In the genomic region with DNA sequence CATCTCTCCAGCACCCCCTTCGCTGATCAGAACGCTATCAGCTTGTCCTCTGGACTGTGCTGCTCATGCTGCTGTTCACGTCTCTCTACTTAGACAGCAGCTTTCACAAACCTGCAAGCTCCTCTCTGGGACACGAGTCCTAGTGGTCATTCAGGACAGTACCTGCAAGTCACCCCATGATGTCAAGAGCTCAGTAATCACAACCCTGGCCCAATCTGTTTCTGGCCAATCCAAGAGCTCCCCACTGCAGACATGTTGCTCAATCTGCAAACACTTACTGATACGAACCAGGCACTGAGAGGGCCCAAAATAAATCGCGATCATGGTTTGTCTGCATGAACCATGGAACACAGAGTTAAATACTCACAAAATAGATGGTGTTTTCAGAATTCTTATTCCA, we compare ENCODE assay signal across 23 mouse cellular contexts. TPM values are rescaled to one million over a fixed set of nuclear protein-coding genes. Genes with fewer than 3 reads are reported as not detected.
DNase-seq lines count a peak whose midpoint lies in the region; ATAC-seq and TF ChIP-seq lines count a peak whose summit lies in the region.
"Had no signal": no experiment of that assay in that cellular context is flagged by ENCODE, and none has a peak within 500 bp of the region (broad histone marks: within the 10 kb centered on the region; RNA-seq: fewer than 3 reads in every experiment).

No protein-coding gene starts in this region.

- H3K9me3 ChIP-seq in heart, embryonic 12.5 days (replicated peaks): no peaks in the 10 kb centered on the region
- H3K9me3 ChIP-seq in liver, embryonic 14.5 days (ENCODE audit: control insufficient read depth, low read length): no peaks in the 10 kb centered on the region
- H3K9me3 ChIP-seq in lung, postnatal 0 days (ENCODE audit: low read length): no peaks in the 10 kb centered on the region
- H3K9me3 ChIP-seq in kidney, embryonic 14.5 days (ENCODE audit: control insufficient read depth, low read length): no peaks in the 10 kb centered on the region
- no peaks in the 10 kb centered on the region for H3K9me3 ChIP-seq in forebrain, embryonic 12.5 days
- H3K9me3 ChIP-seq: embryonic facial prominence, embryonic 12.5 days; lung, embryonic 15.5 days; midbrain, embryonic 12.5 days had no signal

- H3K27me3 ChIP-seq in heart, embryonic 12.5 days (replicated peaks): no peaks in the 10 kb centered on the region
- no peaks in the 10 kb centered on the region for H3K27me3 ChIP-seq in liver, embryonic 14.5 days (ENCODE audit: control insufficient read depth, insufficient read depth, low read length)
- H3K27me3 ChIP-seq in lung, postnatal 0 days (replicated peaks; ENCODE audit: insufficient read depth, low read length): no peaks in the 10 kb centered on the region
- no peaks in the 10 kb centered on the region for H3K27me3 ChIP-seq in kidney, embryonic 14.5 days (ENCODE audit: control insufficient read depth, insufficient read depth, low read length)
- no peaks in the 10 kb centered on the region for H3K27me3 ChIP-seq in forebrain, embryonic 12.5 days
- H3K27me3 ChIP-seq: embryonic facial prominence, embryonic 12.5 days; lung, embryonic 15.5 days; midbrain, embryonic 12.5 days had no signal

- H3K4me2 ChIP-seq in heart, embryonic 12.5 days: no peak overlapping the region
- no peak overlapping the region for H3K4me2 ChIP-seq in liver, embryonic 14.5 days (ENCODE audit: low read depth)
- no peak overlapping the region for H3K4me2 ChIP-seq in lung, postnatal 0 days (replicated peaks; ENCODE audit: low read depth, low read length)
- no peak overlapping the region for H3K4me2 ChIP-seq in kidney, embryonic 14.5 days (replicated peaks; ENCODE audit: low read depth, low read length)
- H3K4me2 ChIP-seq in forebrain, embryonic 12.5 days: no peak overlapping the region
- H3K4me2 ChIP-seq: embryonic facial prominence, embryonic 12.5 days; hindbrain, embryonic 14.5 days; lung, embryonic 15.5 days; midbrain, embryonic 12.5 days had no signal

- 0 out of 2 replicates have a peak, but pooled peaks have one; percentile 22 for TF ChIP-seq CTCF in liver, embryonic 14.5 days (IDR thresholded peaks at IDR 0.05; ENCODE audit: low read depth)
- TF ChIP-seq CTCF in lung, postnatal 0 days (IDR thresholded peaks at IDR 0.05): peak; percentile 41; the same call in 1 of the 2 replicates

- H3K27ac ChIP-seq in heart, embryonic 12.5 days (ENCODE audit: poor library complexity, severe bottlenecking): no peak overlapping the region
- H3K27ac ChIP-seq in liver, embryonic 14.5 days: no peak overlapping the region
- no peak overlapping the region for H3K27ac ChIP-seq in lung, postnatal 0 days (ENCODE audit: low read length)
- no peak overlapping the region for H3K27ac ChIP-seq in kidney, embryonic 14.5 days (ENCODE audit: low read depth, low read length)
- H3K27ac ChIP-seq in forebrain, embryonic 12.5 days: no peak overlapping the region
- H3K27ac ChIP-seq: embryonic facial prominence, embryonic 12.5 days; hindbrain, embryonic 14.5 days; lung, embryonic 15.5 days; midbrain, embryonic 12.5 days had no signal

- peaks cover 8% of the 10 kb centered on the region; the same call in 1 of the 2 replicates for H3K4me1 ChIP-seq in heart, embryonic 12.5 days (replicated peaks)
- H3K4me1 ChIP-seq in liver, embryonic 14.5 days (replicated peaks; ENCODE audit: control insufficient read depth in 2 of 2, insufficient read depth in 2 of 2, low read length in 1 of 2): peaks cover 2 to 7% of the 10 kb centered on the region in 2 experiments; a peak in 3 of 4 replicates
- H3K4me1 ChIP-seq in lung, postnatal 0 days (ENCODE audit: insufficient read depth, low read depth, low read length): 0 out of 2 replicates have a peak, but pooled peaks cover 2% of the 10 kb centered on the region
- no peaks in the 10 kb centered on the region for H3K4me1 ChIP-seq in kidney, embryonic 14.5 days (ENCODE audit: control insufficient read depth, insufficient read depth, low read length)
- H3K4me1 ChIP-seq in forebrain, embryonic 12.5 days: peaks cover 12% of the 10 kb centered on the region

- peak; percentile 95 for DNase-seq in heart, adult 11 months
- peak; percentile 46 for DNase-seq in R1 (ENCODE audit: low read depth, low spot score)
- peak; percentile 29 to 38 (median 30) for DNase-seq in liver, embryonic 14.5 days (ENCODE audit: low read depth in 3 of 3, low spot score in 3 of 3)
- peak; percentile 64 for DNase-seq in lung, postnatal 0 days (ENCODE audit: low spot score)
- no peak for DNase-seq in layer of hippocampus, postnatal 14 days (ENCODE audit: low spot score in 2 of 2)
- DNase-seq: cerebellum, adult 18-20 months; cerebellum, postnatal 25 days; heart, postnatal 4 days; kidney, adult 2 months; kidney, postnatal 10 days; right cerebral cortex, postnatal 25 days; spleen, adult 18-20 months; thymus, postnatal 25 days had no signal

- 84% methylated on average over 7 of the region's 7 CpGs for WGBS in heart, embryonic 12.5 days
- WGBS in liver, embryonic 14.5 days (ENCODE audit: insufficient replicate concordance): 76% methylated on average over 7 of the region's 7 CpGs
- WGBS in lung, postnatal 0 days: 69% methylated on average over 7 of the region's 7 CpGs
- WGBS in kidney, embryonic 14.5 days: 98% methylated on average over 7 of the region's 7 CpGs
- WGBS in forebrain, embryonic 12.5 days: 94% methylated on average over 7 of the region's 7 CpGs

- H3K9ac ChIP-seq in heart, embryonic 12.5 days: no peak overlapping the region
- no peak overlapping the region for H3K9ac ChIP-seq in liver, embryonic 14.5 days (replicated peaks)
- no peak overlapping the region for H3K9ac ChIP-seq in lung, postnatal 0 days (replicated peaks; ENCODE audit: low read depth)
- no peak overlapping the region for H3K9ac ChIP-seq in kidney, embryonic 14.5 days (ENCODE audit: low read depth, low read length)
- no peak overlapping the region for H3K9ac ChIP-seq in forebrain, embryonic 12.5 days
- H3K9ac ChIP-seq: embryonic facial prominence, embryonic 12.5 days; hindbrain, embryonic 14.5 days; lung, embryonic 15.5 days; midbrain, embryonic 12.5 days had no signal

- no peak for ATAC-seq in heart, embryonic 12.5 days (ENCODE audit: insufficient number of reproducible peaks, low FRiP score)
- ATAC-seq in liver, embryonic 14.5 days (ENCODE audit: insufficient read depth): peak; percentile 78
- peak; percentile 87 for ATAC-seq in lung, postnatal 0 days
- no peak for ATAC-seq in kidney, embryonic 14.5 days (ENCODE audit: low FRiP score, low TSS enrichment)
- ATAC-seq in forebrain, embryonic 12.5 days (ENCODE audit: low FRiP score): no peak

- TF ChIP-seq EP300 in liver, embryonic 14.5 days (IDR thresholded peaks at IDR 0.05; ENCODE audit: low read depth): no peak
- TF ChIP-seq EP300 in lung, postnatal 0 days (IDR thresholded peaks at IDR 0.05): peak; percentile 51; the same call in 1 of the 2 replicates

- H3K36me3 ChIP-seq in heart, embryonic 12.5 days: peaks cover 53% of the 10 kb centered on the region
- H3K36me3 ChIP-seq in liver, embryonic 14.5 days (replicated peaks; ENCODE audit: control insufficient read depth, insufficient read depth, low read depth): peaks cover 38% of the 10 kb centered on the region
- peaks cover 13% of the 10 kb centered on the region; the same call in 1 of the 2 replicates for H3K36me3 ChIP-seq in lung, postnatal 0 days (ENCODE audit: insufficient read depth, low read length)
- peaks cover 54% of the 10 kb centered on the region for H3K36me3 ChIP-seq in kidney, embryonic 14.5 days (ENCODE audit: control insufficient read depth, insufficient read depth, low read length)
- peaks cover 49% of the 10 kb centered on the region for H3K36me3 ChIP-seq in forebrain, embryonic 12.5 days (replicated peaks)

- H3K4me3 ChIP-seq in heart, embryonic 12.5 days: no peak overlapping the region
- H3K4me3 ChIP-seq in liver, embryonic 14.5 days (ENCODE audit: insufficient read depth in 1 of 2, low read depth in 2 of 2, low read length in 2 of 2): no peak overlapping the region
- no peak overlapping the region for H3K4me3 ChIP-seq in lung, postnatal 0 days (ENCODE audit: low read depth, low read length)
- H3K4me3 ChIP-seq in kidney, embryonic 14.5 days (ENCODE audit: low read length): no peak overlapping the region
- H3K4me3 ChIP-seq in forebrain, embryonic 12.5 days (replicated peaks): no peak overlapping the region
- H3K4me3 ChIP-seq: embryonic facial prominence, embryonic 12.5 days; lung, embryonic 15.5 days; midbrain, embryonic 12.5 days had no signal

RNA-seq across cellular contexts. Expression of a gene that starts 6.7 kb away (rescaled TPM):
- polyA plus RNA-seq in heart, embryonic 12.5 days (2016; fragmentation: Nextera tagmentation; extraction: Ambion mirVana): 25.5 and 27.3 TPM in 2 replicates
- 8.0 and 13.3 TPM in 2 replicates for polyA plus RNA-seq in liver, embryonic 14.5 days (2012; rRNA removed)
- 14.7 and 15.8 TPM in 2 replicates for polyA plus RNA-seq in liver, embryonic 14.5 days (2014; fragmentation: Nextera tagmentation; extraction: Ambion mirVana)
- 16.2 and 17.6 TPM in 2 replicates for polyA plus RNA-seq in lung, postnatal 0 days (2015; fragmentation: Nextera tagmentation; extraction: Ambion mirVana)
- 23.2 and 31.1 TPM in 2 replicates for polyA plus RNA-seq in kidney, embryonic 14.5 days (2014; fragmentation: Nextera tagmentation; extraction: Ambion mirVana)
- polyA plus RNA-seq in forebrain, embryonic 12.5 days (2016; fragmentation: Nextera tagmentation; extraction: Ambion mirVana): 60.7 and 66.1 TPM in 2 replicates
- total RNA-seq in layer of hippocampus, postnatal 14 days (2021): 10 to 100 TPM in 1 of 2 experiments, 1 to 10 TPM in 1; 9.7 to 13.1 TPM

RNA-seq across cellular contexts. Expression of a gene that starts 6.9 kb away (rescaled TPM):
- 35.2 and 40.9 TPM in 2 replicates for polyA plus RNA-seq in heart, embryonic 12.5 days (2016; fragmentation: Nextera tagmentation; extraction: Ambion mirVana)
- polyA plus RNA-seq in liver, embryonic 14.5 days (2012; rRNA removed): 9.4 and 10.4 TPM in 2 replicates
- 35.7 and 36.9 TPM in 2 replicates for polyA plus RNA-seq in liver, embryonic 14.5 days (2014; fragmentation: Nextera tagmentation; extraction: Ambion mirVana)
- polyA plus RNA-seq in lung, postnatal 0 days (2015; fragmentation: Nextera tagmentation; extraction: Ambion mirVana): 63.4 and 70.7 TPM in 2 replicates
- polyA plus RNA-seq in kidney, embryonic 14.5 days (2014; fragmentation: Nextera tagmentation; extraction: Ambion mirVana): 37.3 and 42.7 TPM in 2 replicates
- 43.5 and 46.2 TPM in 2 replicates for polyA plus RNA-seq in forebrain, embryonic 12.5 days (2016; fragmentation: Nextera tagmentation; extraction: Ambion mirVana)
- 10 to 100 TPM; 19.4 to 22.0 TPM for total RNA-seq in layer of hippocampus, postnatal 14 days (2021)

RNA-seq across cellular contexts. Expression of a gene that starts 8.5 kb away (rescaled TPM):
- 18.8 and 20.1 TPM in 2 replicates for polyA plus RNA-seq in heart, embryonic 12.5 days (2016; fragmentation: Nextera tagmentation; extraction: Ambion mirVana)
- polyA plus RNA-seq in liver, embryonic 14.5 days (2012; rRNA removed): 4.4 and 6.2 TPM in 2 replicates
- polyA plus RNA-seq in liver, embryonic 14.5 days (2014; fragmentation: Nextera tagmentation; extraction: Ambion mirVana): 4.9 and 5.8 TPM in 2 replicates
- 5.9 and 6.2 TPM in 2 replicates for polyA plus RNA-seq in lung, postnatal 0 days (2015; fragmentation: Nextera tagmentation; extraction: Ambion mirVana)
- 10.7 and 29.9 TPM in 2 replicates for polyA plus RNA-seq in kidney, embryonic 14.5 days (2014; fragmentation: Nextera tagmentation; extraction: Ambion mirVana)
- 20.9 and 22.3 TPM in 2 replicates for polyA plus RNA-seq in forebrain, embryonic 12.5 days (2016; fragmentation: Nextera tagmentation; extraction: Ambion mirVana)
- 10 to 100 TPM; 33.6 to 40.7 TPM for total RNA-seq in layer of hippocampus, postnatal 14 days (2021)

RNA-seq across cellular contexts. Expression of a gene that starts 20.6 kb away (rescaled TPM):
- polyA plus RNA-seq in heart, embryonic 12.5 days (2016; fragmentation: Nextera tagmentation; extraction: Ambion mirVana): 42.9 and 44.4 TPM in 2 replicates
- 1.7 and 2.4 TPM in 2 replicates for polyA plus RNA-seq in liver, embryonic 14.5 days (2012; rRNA removed)
- polyA plus RNA-seq in liver, embryonic 14.5 days (2014; fragmentation: Nextera tagmentation; extraction: Ambion mirVana): 0.86 and 1.1 TPM in 2 replicates
- polyA plus RNA-seq in lung, postnatal 0 days (2015; fragmentation: Nextera tagmentation; extraction: Ambion mirVana): 20.5 and 27.0 TPM in 2 replicates
- 25.5 and 61.4 TPM in 2 replicates for polyA plus RNA-seq in kidney, embryonic 14.5 days (2014; fragmentation: Nextera tagmentation; extraction: Ambion mirVana)
- polyA plus RNA-seq in forebrain, embryonic 12.5 days (2016; fragmentation: Nextera tagmentation; extraction: Ambion mirVana): 321 and 327 TPM in 2 replicates
- total RNA-seq in layer of hippocampus, postnatal 14 days (2021): 100 to 1,000 TPM; 131 to 145 TPM
- total RNA-seq: megakaryocyte, adult 5-6 weeks; monocyte, adult 5-6 weeks; neutrophil, adult 5-6 weeks had no signal

RNA-seq across cellular contexts. Expression of a gene that starts 29.9 kb away (rescaled TPM):
- 293 and 299 TPM in 2 replicates for polyA plus RNA-seq in heart, embryonic 12.5 days (2016; fragmentation: Nextera tagmentation; extraction: Ambion mirVana)
- 72.4 and 129 TPM in 2 replicates for polyA plus RNA-seq in liver, embryonic 14.5 days (2012; rRNA removed)
- 162 and 186 TPM in 2 replicates for polyA plus RNA-seq in liver, embryonic 14.5 days (2014; fragmentation: Nextera tagmentation; extraction: Ambion mirVana)
- 79.6 and 83.4 TPM in 2 replicates for polyA plus RNA-seq in lung, postnatal 0 days (2015; fragmentation: Nextera tagmentation; extraction: Ambion mirVana)
- 288 and 307 TPM in 2 replicates for polyA plus RNA-seq in kidney, embryonic 14.5 days (2014; fragmentation: Nextera tagmentation; extraction: Ambion mirVana)
- 249 and 252 TPM in 2 replicates for polyA plus RNA-seq in forebrain, embryonic 12.5 days (2016; fragmentation: Nextera tagmentation; extraction: Ambion mirVana)
- 100 to 1,000 TPM; 102 to 108 TPM for total RNA-seq in layer of hippocampus, postnatal 14 days (2021)

Comparison
In these comparisons a context has a peak if more than half of its experiments do, and no peak if none do; other contexts are left out.
1. DNase-seq: peak in heart, adult 11 months (single experiment), R1 (single experiment), liver, embryonic 14.5 days (3 of 3) and lung, postnatal 0 days (single experiment); none in layer of hippocampus, postnatal 14 days (0 of 2).
2. ATAC-seq: peak in liver, embryonic 14.5 days (single experiment) and lung, postnatal 0 days (single experiment); none in heart, embryonic 12.5 days (single experiment), kidney, embryonic 14.5 days (single experiment) and forebrain, embryonic 12.5 days (single experiment).